Mouse (Mus musculus): ENCODE measurements around the gene Cdk7. TPM values are rescaled to one million over a fixed set of nuclear protein-coding genes. Genes with fewer than 3 reads are reported as not detected.

The Cdk7 gene
- polyA plus RNA-seq, 1 experiment = 20.7 TPM

- no peak for DNase-seq (ENCODE audit: low read depth)
These were observed 2.7 kb downstream of the Cdk7 start for GRCm38 (mm10) chr13:100728086-100728485.

- DNase-seq (ENCODE audit: low read depth) = no peak
These were observed 5.5 kb downstream of the Cdk7 start for GRCm38 (mm10) chr13:100725194-100725593.

GRCm38 (mm10) chr13:100724051-100724754 is 6.5 kb downstream of the Cdk7 start:
- DNase-seq (ENCODE audit: low read depth) = no peak

- no peak for DNase-seq (ENCODE audit: low read depth)
These were observed 9.1 kb downstream of the Cdk7 start for GRCm38 (mm10) chr13:100721656-100722055.

GRCm38 (mm10) chr13:100715467-100715866 is 15.3 kb downstream of the Cdk7 start:
- no peak for DNase-seq (ENCODE audit: low read depth)

- no peak for DNase-seq (ENCODE audit: low read depth)
These were observed 24.5 kb downstream of the Cdk7 start for GRCm38 (mm10) chr13:100706206-100706605.

GRCm38 (mm10) chr13:100703468-100703867 is 27.3 kb downstream of the Cdk7 start:
- no peak for DNase-seq (ENCODE audit: low read depth)

GRCm38 (mm10) chr13:100698866-100699265 is 31.9 kb downstream of the Cdk7 start:
- DNase-seq (ENCODE audit: low read depth) = no peak

- no peak for DNase-seq (ENCODE audit: low read depth)
These were observed 33.2 kb downstream of the Cdk7 start for GRCm38 (mm10) chr13:100697541-100697940.

GRCm38 (mm10) chr13:100687513-100687912 is 43.2 kb downstream of the Cdk7 start:
- no peak for DNase-seq (ENCODE audit: low read depth)

GRCm38 (mm10) chr13:100684355-100684754 is 46.4 kb downstream of the Cdk7 start:
- no peak for DNase-seq (ENCODE audit: low read depth)

GRCm38 (mm10) chr13:100682837-100683236 is 47.9 kb downstream of the Cdk7 start:
- no peak for DNase-seq (ENCODE audit: low read depth)

- no peak for DNase-seq (ENCODE audit: low read depth)
These were observed 49.1 kb downstream of the Cdk7 start for GRCm38 (mm10) chr13:100681615-100682014.

GRCm38 (mm10) chr13:100675936-100676635 is 54.7 kb downstream of the Cdk7 start:
- no peak for DNase-seq (ENCODE audit: low read depth)

- no peak for DNase-seq (ENCODE audit: low read depth)
These were observed 60.5 kb downstream of the Cdk7 start for GRCm38 (mm10) chr13:100670181-100670741.

GRCm38 (mm10) chr13:100669291-100670022 is 61.3 kb downstream of the Cdk7 start, which contains the start of gene Ccdc125:
Gene Ccdc125, plus strand, starts transcription at chr13:100669717.
- DNase-seq (ENCODE audit: low read depth) = no peak

GRCm38 (mm10) chr13:100659864-100660456 is 70.8 kb downstream of the Cdk7 start:
- no peak for DNase-seq (ENCODE audit: low read depth)

- no peak for DNase-seq (ENCODE audit: low read depth)
These were observed 72.6 kb downstream of the Cdk7 start for GRCm38 (mm10) chr13:100658091-100658490.
